Mouse (Mus musculus) liver, embryonic 15.5 days (tissue): ENCODE measurements around the gene BC005624. TPM values are rescaled to one million over a fixed set of nuclear protein-coding genes. Genes with fewer than 3 reads are reported as not detected.

Source experiments
- ATAC-seq: fragments of 200-750 bp; cut with Nextera tagmentation; 2 replicates; pipeline ENCODE4 v1.8.0; 2017; ENCODE audit warnings: moderate number of reproducible peaks, mild to moderate bottlenecking, moderate library complexity; ENCODE audit not compliant: insufficient read depth
- H3K27ac ChIP-seq: fragments of 300-500 bp; sonication (generic); replicated peaks from 2 replicates; pipeline ENCODE4 v1.5.1; 2015; ENCODE audit warnings: mild to moderate bottlenecking, inconsistent platforms
- H3K27me3 ChIP-seq: fragments of 300-500 bp; sonication (generic); 2 replicates; pipeline ENCODE4 v1.6.1; 2015; ENCODE audit warnings: mild to moderate bottlenecking, inconsistent platforms
- H3K36me3 ChIP-seq: fragments of 300-500 bp; sonication (generic); replicated peaks from 2 replicates; pipeline ENCODE4 v1.6.1; 2015; ENCODE audit warnings: moderate library complexity, mild to moderate bottlenecking, inconsistent platforms
- H3K4me1 ChIP-seq: fragments of 300-500 bp; sonication (generic); replicated peaks from 2 replicates; pipeline ENCODE4 v1.6.1; 2015; ENCODE audit warnings: inconsistent platforms
- H3K4me2 ChIP-seq: fragments of 300-500 bp; sonication (generic); 2 replicates; pipeline ENCODE4 v1.6.1; 2015; ENCODE audit warnings: moderate library complexity, mild to moderate bottlenecking, inconsistent platforms
- H3K4me3 ChIP-seq: fragments of 300-500 bp; sonication (generic); replicated peaks from 2 replicates; pipeline ENCODE4 v1.5.1; 2015; ENCODE audit warnings: mild to moderate bottlenecking, inconsistent platforms
- H3K9ac ChIP-seq: fragments of 300-500 bp; sonication (generic); 2 replicates; pipeline ENCODE4 v1.6.1; 2015; ENCODE audit warnings: moderate library complexity, mild to moderate bottlenecking, inconsistent platforms
- H3K9me3 ChIP-seq: fragments of 300-500 bp; sonication (generic); replicated peaks from 2 replicates; pipeline ENCODE4 v1.6.1; 2016; ENCODE audit warnings: inconsistent platforms
- WGBS: fragments of 180-500 bp; shearing (Covaris S2); methylation state at CpG from one replicate; pipeline ENCODE4 v1.1.7; 2015; ENCODE audit warnings: mixed read lengths; ENCODE audit not compliant: insufficient replicate concordance; 5-methylcytosine and 5-hydroxymethylcytosine counted together
- polyA plus RNA-seq: library from polyadenylated mRNA; unstranded; fragments of >200 nt; fragmentation: Nextera tagmentation; extraction: Ambion mirVana; gene quantifications from 2 replicates; pipeline ENCODE4 v1.2.1, GENCODE M21; 2015

BC005624 gene
- polyA plus RNA-seq, 1 experiment from 2014 or later: 24.6 TPM

DNA sequence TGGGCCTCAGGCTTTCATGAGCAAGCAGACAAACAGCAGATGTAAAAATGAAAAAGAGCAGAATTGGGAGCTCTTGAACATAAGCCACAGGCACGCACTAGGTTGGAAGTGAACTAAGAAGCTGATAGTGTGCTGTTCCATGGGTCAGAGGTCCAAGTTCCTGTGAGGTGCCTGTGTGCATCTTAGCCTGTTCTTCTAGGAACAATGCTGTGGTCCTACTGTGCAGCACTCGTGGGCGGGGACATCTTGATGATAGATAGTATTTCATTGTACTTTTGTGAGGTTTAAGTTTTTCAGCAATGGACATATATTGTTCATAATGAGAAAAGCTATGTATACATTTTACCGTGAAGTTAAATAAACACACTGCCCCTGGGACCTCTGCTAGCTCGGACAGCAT is 25.2 kb upstream of the BC005624 start:
- no peak for ATAC-seq
- Histone ChIP-seq H3K27me3 (no peaks in the 10 kb centered on the region), H3K4me2 (peak overlapping the region; percentile 59; the same call in 1 of the 2 replicates), H3K36me3 (no peaks in the 10 kb centered on the region; the same call in 1 of the 2 replicates), H3K27ac (peak overlapping the region; percentile 79), H3K4me1 (peaks cover 36% of the 10 kb centered on the region), H3K9me3 (no peaks in the 10 kb centered on the region), H3K9ac (0 out of 2 replicates have a peak overlapping the region, but pooled peaks have one; percentile 22), H3K4me3 (no peak overlapping the region)
- WGBS: 58% methylated on average over 5 of the region's 5 CpGs

DNA sequence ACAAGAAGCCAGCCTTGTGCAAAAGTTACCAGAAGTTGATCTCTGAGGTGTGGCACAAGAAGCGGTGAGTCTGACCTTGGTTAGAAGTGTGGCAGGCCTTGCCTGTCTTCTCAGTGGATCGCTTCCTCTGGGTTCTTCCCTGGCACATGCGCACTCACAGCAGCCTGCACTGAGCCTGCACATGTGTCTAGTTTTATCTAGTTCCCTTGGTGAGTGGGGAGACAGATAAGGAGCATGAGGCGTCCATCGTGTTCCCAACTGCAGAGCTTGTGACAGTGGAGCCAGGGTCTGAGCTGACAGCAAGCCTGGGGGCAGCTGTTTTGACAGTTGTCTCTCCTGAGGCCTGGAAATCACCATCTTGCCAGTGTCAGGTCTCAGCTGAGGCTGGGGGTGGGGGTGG is 24.4 kb upstream of the BC005624 start:
- WGBS: 16% methylated on average over 5 of the region's 5 CpGs
- Histone ChIP-seq H3K27me3 (no peaks in the 10 kb centered on the region), H3K4me2 (peak overlapping the region; percentile 59), H3K27ac (peak overlapping the region; percentile 79), H3K4me1 (peaks cover 36% of the 10 kb centered on the region), H3K4me3 (peak overlapping the region; percentile 19), H3K9me3 (no peaks in the 10 kb centered on the region), H3K36me3 (no peaks in the 10 kb centered on the region; the same call in 1 of the 2 replicates), H3K9ac (peak overlapping the region; percentile 22; the same call in 1 of the 2 replicates)
- ATAC-seq: peak; percentile 88

- Histone ChIP-seq H3K36me3 (no peaks in the 10 kb centered on the region; the same call in 1 of the 2 replicates), H3K27me3 (no peaks in the 10 kb centered on the region), H3K4me1 (peaks cover 36% of the 10 kb centered on the region), H3K9me3 (no peaks in the 10 kb centered on the region), H3K9ac (peak overlapping the region; percentile 20; the same call in 1 of the 2 replicates), H3K4me2 (peak overlapping the region; percentile 59), H3K4me3 (peak overlapping the region; percentile 19), H3K27ac (peak overlapping the region; percentile 79)
- peak; percentile 53; the same call in 1 of the 2 replicates for ATAC-seq
- WGBS: 11% methylated on average over 2 of the region's 2 CpGs
These were observed 23.5 kb upstream of the BC005624 start for GRCm38 (mm10) chr2:31005453-31005852.

DNA sequence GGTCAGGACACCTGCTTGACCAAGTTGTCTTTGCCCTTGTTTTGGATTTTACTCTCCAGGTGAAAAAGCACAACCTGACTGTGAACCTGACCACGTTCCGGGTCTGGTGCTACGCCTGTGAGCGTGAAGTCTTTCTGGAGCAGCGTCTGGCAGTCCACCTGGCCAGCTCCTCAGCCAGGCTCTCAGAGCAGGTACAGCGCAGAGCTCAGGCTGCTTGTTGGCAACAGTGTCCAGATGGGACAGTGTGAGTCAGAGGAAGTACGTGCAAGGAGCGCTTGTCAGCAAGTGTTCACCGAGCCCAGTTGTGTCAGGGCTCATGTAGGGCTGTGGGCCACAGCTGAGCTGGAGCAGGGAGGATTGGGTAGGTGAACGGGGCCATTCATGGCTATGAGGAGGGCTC is 20.9 kb upstream of the BC005624 start:
- no peak for ATAC-seq
- H3K27me3 ChIP-seq: no peaks in the 10 kb centered on the region
- H3K36me3 ChIP-seq: no peaks in the 10 kb centered on the region; the same call in 1 of the 2 replicates
- whole genome bisulfite sequencing: 85% methylated on average over 10 of the region's 10 CpGs
- peaks cover 35% of the 10 kb centered on the region for H3K4me1 ChIP-seq
- no peak overlapping the region for H3K9ac ChIP-seq
- H3K4me2 ChIP-seq: no peak overlapping the region
- no peaks in the 10 kb centered on the region for H3K9me3 ChIP-seq
- no peak overlapping the region for H3K27ac ChIP-seq
- H3K4me3 ChIP-seq: no peak overlapping the region

GRCm38 (mm10) chr2:30998443-30999260 is 16.7 kb upstream of the BC005624 start:
- no peak overlapping the region for H3K27ac ChIP-seq
- H3K4me1 ChIP-seq: 0 out of 2 replicates have a peak, but pooled peaks cover 3% of the 10 kb centered on the region
- H3K9me3 ChIP-seq: no peaks in the 10 kb centered on the region
- H3K4me2 ChIP-seq: no peak overlapping the region
- no peaks in the 10 kb centered on the region for H3K27me3 ChIP-seq
- 62% methylated on average over 8 of the region's 8 CpGs for WGBS
- no peaks in the 10 kb centered on the region for H3K36me3 ChIP-seq
- H3K9ac ChIP-seq: no peak overlapping the region
- no peak for ATAC-seq
- H3K4me3 ChIP-seq: no peak overlapping the region

DNA sequence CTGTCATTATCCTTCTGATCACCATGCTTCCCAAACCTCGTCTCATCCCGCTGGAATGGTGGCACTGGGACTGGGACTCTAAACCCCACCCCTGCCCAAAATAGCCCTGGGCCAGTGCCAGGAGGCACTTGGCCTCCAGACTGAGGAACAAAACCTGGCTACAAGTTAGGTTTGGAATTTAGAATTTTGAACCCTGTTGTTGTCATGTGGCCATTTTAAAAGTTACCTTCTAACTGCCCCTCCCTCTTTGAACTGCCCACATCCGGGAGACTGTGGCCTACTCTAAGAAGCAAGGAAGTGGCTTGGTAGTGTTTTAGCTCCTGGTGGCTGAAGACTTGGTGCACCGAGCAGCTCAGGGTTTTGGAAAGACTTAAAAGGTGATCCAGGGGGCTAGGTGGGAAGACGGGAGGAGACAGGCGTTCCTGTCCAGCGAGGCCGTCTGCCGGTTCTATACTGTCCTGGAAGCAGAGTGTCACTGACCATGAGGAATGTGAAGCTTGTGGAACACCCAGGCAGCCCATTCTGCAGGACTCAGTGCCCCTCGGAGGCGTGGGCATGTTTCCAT is 13.5 kb upstream of the BC005624 start:
- H3K9ac ChIP-seq: no peak overlapping the region

DNA sequence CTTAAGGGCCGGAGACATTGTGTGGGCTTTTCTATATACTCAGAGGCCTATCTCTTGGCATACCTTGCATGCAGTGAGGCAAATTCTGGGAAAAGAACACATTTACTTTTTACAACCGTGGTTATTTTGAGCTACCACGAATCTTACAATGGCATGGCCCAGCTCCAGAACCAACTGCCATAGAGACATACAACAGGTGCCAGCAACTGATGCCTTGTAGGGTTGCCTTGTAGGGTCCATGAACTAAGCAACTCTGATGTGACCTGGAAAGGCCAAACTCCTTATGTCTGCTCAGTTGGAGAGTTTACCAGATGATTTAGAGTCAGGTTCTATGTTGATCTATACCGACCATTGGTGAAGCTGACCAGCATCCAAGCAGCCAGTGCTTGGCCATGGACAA is 12.9 kb upstream of the BC005624 start:
- Histone ChIP-seq H3K27ac (no peak overlapping the region), H3K4me3 (no peak overlapping the region), H3K4me1 (0 out of 2 replicates have a peak, but pooled peaks cover 3% of the 10 kb centered on the region), H3K9ac (no peak overlapping the region), H3K9me3 (no peaks in the 10 kb centered on the region), H3K27me3 (no peaks in the 10 kb centered on the region), H3K36me3 (no peaks in the 10 kb centered on the region), H3K4me2 (no peak overlapping the region)
- no peak for ATAC-seq
- 69% methylated on average over 4 of the region's 4 CpGs for WGBS

More for the DNA sequence above, 13.5 kb upstream of the BC005624 start:
- no peak overlapping the region for H3K27ac ChIP-seq
- H3K4me3 ChIP-seq: no peak overlapping the region
- H3K27me3 ChIP-seq: no peaks in the 10 kb centered on the region
- no peak for ATAC-seq
- 72% methylated on average over 11 of the region's 11 CpGs for WGBS
- no peaks in the 10 kb centered on the region for H3K36me3 ChIP-seq
- H3K9me3 ChIP-seq: no peaks in the 10 kb centered on the region
- H3K4me1 ChIP-seq: 0 out of 2 replicates have a peak, but pooled peaks cover 3% of the 10 kb centered on the region
- H3K4me2 ChIP-seq: no peak overlapping the region

DNA sequence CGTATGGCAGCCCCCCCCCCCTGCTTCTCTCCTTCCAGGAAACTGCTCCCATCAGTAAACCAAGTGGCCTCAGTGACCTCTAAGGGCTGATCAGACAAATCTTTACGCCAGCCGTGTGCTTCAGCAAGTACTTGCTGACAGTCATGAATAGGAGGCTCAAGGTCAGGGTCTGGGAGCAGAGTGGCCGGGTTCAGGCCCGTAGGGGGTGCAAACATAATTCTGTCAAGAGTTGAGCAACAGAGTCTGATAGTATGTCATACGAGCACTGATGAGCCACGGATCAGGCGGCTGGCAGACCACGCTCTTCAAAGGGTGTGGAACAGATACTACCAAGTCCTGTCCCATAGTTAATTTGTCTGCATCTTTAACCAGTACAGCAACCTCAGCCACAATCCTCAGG is 8.2 kb upstream of the BC005624 start:
- Histone ChIP-seq H3K36me3 (no peaks in the 10 kb centered on the region), H3K27ac (no peak overlapping the region), H3K4me2 (no peak overlapping the region), H3K9ac (no peak overlapping the region), H3K4me1 (peaks cover 8% of the 10 kb centered on the region), H3K27me3 (no peaks in the 10 kb centered on the region), H3K9me3 (no peaks in the 10 kb centered on the region), H3K4me3 (no peak overlapping the region)
- ATAC-seq: no peak
- WGBS: 69% methylated on average over 9 of the region's 9 CpGs

DNA sequence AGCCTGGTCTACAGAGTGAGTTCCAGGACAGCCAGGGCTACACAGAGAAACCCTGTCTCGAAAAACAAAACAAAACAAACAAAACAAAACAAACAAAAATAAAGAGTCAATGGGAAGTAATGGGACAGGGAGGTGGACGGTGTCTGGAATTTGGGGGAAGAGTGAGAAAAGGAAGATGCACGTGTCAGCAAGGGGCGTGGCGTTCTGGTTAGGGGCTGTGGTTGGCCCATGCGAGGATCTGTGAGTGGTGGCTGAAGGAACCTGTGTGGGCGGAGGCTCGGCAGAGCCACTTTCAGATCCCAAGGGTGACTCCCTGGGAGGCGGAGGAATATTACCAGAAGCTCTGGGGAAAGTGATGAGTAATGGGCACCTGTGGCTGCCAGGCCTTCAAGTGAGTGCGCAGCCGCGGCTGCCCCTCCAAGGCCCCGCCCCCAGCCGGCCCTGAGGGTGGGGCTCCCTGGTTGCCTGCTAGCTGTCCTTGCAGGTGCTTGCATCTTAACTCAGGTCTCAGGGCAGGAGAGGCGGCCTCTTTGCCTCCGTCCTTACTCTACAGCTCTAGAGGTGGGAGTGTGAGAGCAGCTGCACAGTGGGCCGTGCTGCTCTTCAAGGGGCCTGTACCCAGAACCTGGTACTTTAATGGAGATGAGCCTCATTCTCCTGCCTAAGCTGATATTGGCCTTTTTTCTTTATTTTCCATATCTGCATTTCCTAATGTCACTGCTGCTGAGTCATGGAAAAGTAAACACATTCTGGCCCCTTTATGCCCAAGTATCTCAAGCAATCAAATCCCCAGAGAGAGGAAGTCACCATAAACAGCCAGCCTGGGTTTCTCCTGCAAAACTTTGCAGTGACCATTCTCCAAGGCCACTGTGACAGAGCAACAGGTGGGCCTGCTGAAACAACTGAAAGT is 3.4 kb upstream of the BC005624 start:
- no peaks in the 10 kb centered on the region for H3K36me3 ChIP-seq
- no peak overlapping the region for H3K27ac ChIP-seq
- no peaks in the 10 kb centered on the region for H3K27me3 ChIP-seq
- peak overlapping the region; percentile 35 for H3K4me3 ChIP-seq
- 20% methylated on average over 17 of the region's 17 CpGs for WGBS
- ATAC-seq: no peak
- peak overlapping the region; percentile 55 for H3K4me2 ChIP-seq
- no peak overlapping the region for H3K9ac ChIP-seq
- H3K9me3 ChIP-seq: no peaks in the 10 kb centered on the region
- H3K4me1 ChIP-seq: peaks cover 38% of the 10 kb centered on the region

DNA sequence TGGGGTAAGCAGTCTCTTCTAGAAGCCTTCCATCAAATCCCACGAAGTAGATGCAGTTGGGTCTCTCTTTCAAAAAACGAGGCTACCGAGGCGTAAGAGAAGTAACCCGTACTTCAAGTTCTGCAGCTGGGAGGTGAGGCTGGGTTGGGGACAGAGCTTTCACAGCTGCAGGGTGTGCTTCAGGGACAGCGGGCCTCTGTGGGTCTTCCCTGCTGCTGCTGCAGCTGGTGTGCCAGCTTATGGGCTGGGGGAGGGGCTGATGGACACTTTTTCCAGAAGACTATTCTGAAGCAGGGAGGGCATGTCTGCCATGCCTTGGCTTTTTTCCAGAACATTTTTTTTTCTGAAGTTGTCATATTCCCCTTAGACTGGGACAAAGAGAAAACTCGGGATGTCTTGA is 1.0 kb upstream of the BC005624 start:
- Histone ChIP-seq H3K4me3 (peak overlapping the region; percentile 93), H3K9ac (0 out of 2 replicates have a peak overlapping the region, but pooled peaks have one; percentile 73), H3K4me1 (peaks cover 43% of the 10 kb centered on the region), H3K36me3 (peaks cover 20% of the 10 kb centered on the region), H3K27me3 (no peaks in the 10 kb centered on the region), H3K4me2 (peak overlapping the region; percentile 93), H3K27ac (no peak overlapping the region), H3K9me3 (no peaks in the 10 kb centered on the region)
- 48% methylated on average over 7 of the region's 7 CpGs for WGBS
- ATAC-seq: no peak
